Mouse (Mus musculus) embryonic stem cell, embryonic (primary cell): ENCODE data around the gene Kdm2b.

Source experiments
- CTCF ChIA-PET, 4 experiments: fragments of 300-600 bp in 2 of 4; fragments of 350-600 bp in 2 of 4; sonication (Branson Sonifier 250); formaldehyde crosslinking; loops; one replicate each; lab custom pipeline; 2022; ENCODE audit warnings: inconsistent platforms in 2 of 4; lab: Charles Lee
- POLR2A ChIA-PET, 4 experiments: fragments of 300-600 bp in 2 of 4; fragments of 350-600 bp in 2 of 4; sonication (Branson Sonifier 250); formaldehyde crosslinking; loops; one replicate each; lab custom pipeline; 2022; ENCODE audit warnings: antibody characterized with exemption in 4 of 4, inconsistent platforms in 1 of 4; lab: Charles Lee

Gene Kdm2b

DNA sequence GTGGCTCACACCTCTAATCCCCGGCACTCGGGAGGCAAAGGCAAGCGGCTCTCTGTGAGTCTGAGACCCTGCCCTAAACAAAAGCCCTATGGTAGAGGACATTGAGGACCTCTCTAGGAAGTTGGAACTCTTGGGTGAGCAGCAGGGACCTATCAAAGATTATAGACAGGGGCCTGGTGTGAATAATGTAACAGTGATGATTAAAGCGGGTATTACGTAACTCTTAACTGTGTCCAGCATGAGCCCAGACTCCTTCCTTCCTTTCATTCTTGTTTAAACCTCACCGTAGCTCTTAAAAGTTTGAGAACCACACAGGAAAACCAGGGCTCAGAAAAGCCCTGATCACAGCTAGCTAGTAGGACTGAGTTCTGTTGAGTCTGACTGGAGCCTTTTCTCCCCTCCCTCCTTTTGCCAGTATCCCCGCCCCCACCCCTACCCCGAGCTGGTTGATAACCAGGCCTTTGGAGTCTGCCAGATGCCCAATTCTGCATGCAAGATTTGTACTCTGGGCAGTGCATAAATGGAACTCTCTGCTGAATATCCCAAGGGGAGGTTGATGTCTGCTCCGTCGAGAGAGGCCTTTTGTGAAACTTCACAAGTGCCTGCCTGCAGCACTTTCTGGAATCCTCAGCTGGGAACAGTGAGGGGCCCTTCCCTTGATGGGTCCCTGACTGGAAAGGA, 29.9 kb upstream of the Kdm2b start:
- ChIA-PET CTCF (interaction anchor here in 1 of 4 experiments (0.6 kb wide), 1 partner anchor 135 kb away, joined by 3 read pairs; no protein-coding TSS in a partner anchor), POLR2A (interaction anchor here in 1 of 4 experiments (0.5 to 6.3 kb wide), 6 partner anchors 13 to 717 kb away, joined by 3 to 56 read pairs (median 3); no protein-coding TSS in a partner anchor)

DNA sequence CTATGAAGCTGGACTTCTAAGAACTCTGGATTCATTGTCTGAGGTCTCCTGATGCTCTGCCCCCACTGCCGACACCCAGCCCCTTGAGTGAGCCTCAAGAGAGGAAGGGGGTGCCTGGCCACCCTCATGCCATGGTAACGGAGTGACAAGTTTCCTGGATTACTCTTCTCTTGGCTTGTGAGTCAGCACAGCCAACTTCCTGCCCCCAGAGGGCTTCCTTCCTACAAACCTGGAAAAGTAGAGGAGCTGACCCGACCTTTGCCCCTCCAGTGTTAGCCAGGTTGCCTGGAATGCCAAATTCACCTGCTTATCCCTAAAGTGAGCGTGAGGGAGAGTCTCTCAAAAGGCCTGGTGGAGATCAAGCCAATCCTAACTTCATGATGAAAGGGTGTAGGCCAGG, 27.9 kb upstream of the Kdm2b start:
- CTCF ChIA-PET, result no interaction called here
- POLR2A ChIA-PET, result interaction anchor here in 2 of 4 experiments (0.6 to 6.3 kb wide), 7 partner anchors 12 to 122 kb away, joined by 3 to 56 read pairs (median 4); partner anchors contain the start of gene Kdm2b (in 1 of the 2)

DNA sequence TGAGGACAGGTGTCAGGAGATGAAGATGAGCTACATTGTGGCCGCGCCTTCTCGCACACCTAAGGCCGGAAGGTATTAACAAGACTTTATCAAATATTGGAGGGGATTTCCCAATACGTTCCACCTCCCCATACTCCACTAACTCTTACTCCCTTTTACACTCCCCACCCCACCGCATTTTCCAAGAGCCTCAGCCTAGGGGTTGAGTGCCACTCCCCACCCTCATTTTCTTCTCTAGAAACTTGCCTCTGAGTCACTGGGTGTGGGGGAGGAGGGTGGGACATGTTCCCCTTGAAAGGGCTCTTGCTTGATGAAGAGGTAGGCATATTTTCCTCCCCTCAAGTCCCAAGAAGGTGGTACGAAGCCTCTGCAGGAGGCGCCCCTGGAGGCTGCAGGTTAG, 26.3 kb upstream of the Kdm2b start:
- ChIA-PET CTCF (interaction anchor here in 3 of 4 experiments (0.6 to 3.4 kb wide), 22 partner anchors 8 to 156 kb away, joined by 3 to 28 read pairs (median 4); partner anchors contain the start of gene Morn3 (in 1 of the 3)), POLR2A (interaction anchor here (0.6 to 6.3 kb wide), 52 partner anchors 9 to 816 kb away, joined by 3 to 71 read pairs (median 7); partner anchors contain the start of genes Kdm2b (in 2 of the 4), Anapc5 (in 1 of the 4) and Rhof (in 1 of the 4))

- ChIA-PET POLR2A (interaction anchor here (0.5 to 6.3 kb wide), 108 partner anchors 9 to 1696 kb away, joined by 3 to 71 read pairs (median 4); partner anchors contain the start of genes Kdm2b (in 2 of the 4), Anapc5 (in 1 of the 4), Kntc1 (in 1 of the 4) and Rhof (in 1 of the 4)), CTCF (interaction anchor here (0.5 to 3.4 kb wide), 62 partner anchors 9 to 955 kb away, joined by 3 to 28 read pairs (median 4); partner anchors contain the start of genes Kdm2b (in 1 of the 4), Morn3 (in 1 of the 4) and Rhof (in 1 of the 4))
These were observed 25.4 kb upstream of the Kdm2b start, which contains the start of gene Orai1 for GRCm38 (mm10) chr5:123014753-123015701. Orai1 (plus strand) TSS chr5:123015074.

- ChIA-PET CTCF (interaction anchor here (0.6 to 3.4 kb wide), 23 partner anchors 8 to 179 kb away, joined by 3 to 13 read pairs (median 4); no protein-coding TSS in a partner anchor), POLR2A (interaction anchor here in 3 of 4 experiments (0.5 to 6.3 kb wide), 36 partner anchors 8 to 735 kb away, joined by 3 to 71 read pairs (median 6); partner anchors contain the start of genes Kdm2b (in 2 of the 3), Kntc1 (in 1 of the 3) and Rsrc2 (in 1 of the 3))
These were observed 24.1 kb upstream of the Kdm2b start for GRCm38 (mm10) chr5:123013599-123014315.

DNA sequence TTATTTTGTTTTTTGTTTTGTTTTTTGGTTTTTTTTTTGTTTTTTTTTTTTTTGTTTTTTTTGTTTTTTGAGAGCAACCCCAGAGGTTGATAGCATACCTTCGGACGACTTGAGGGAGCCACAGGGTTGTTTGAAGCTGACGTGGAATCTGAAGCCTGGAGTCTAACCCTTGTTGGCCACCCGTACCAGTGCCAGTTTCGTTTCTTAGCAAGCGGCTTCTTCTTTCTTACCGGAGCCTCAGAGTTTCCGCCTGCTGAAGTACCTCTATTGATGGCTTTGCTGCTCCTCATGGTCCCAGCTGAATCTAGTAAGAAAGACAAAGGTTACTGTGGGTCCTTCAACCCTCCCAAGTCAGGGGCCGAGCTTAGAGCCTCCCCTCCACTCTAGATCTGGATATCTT, 22.1 kb upstream of the Kdm2b start:
- POLR2A ChIA-PET, result interaction anchor here in 1 of 4 experiments (0.6 to 0.7 kb wide), 2 partner anchors 13 to 25 kb away, joined by 3 read pairs; no protein-coding TSS in a partner anchor
- CTCF ChIA-PET, result interaction anchor here in 2 of 4 experiments (0.5 to 0.9 kb wide), 3 partner anchors 38 to 94 kb away, joined by 4 to 14 read pairs (median 6); no protein-coding TSS in a partner anchor

GRCm38 (mm10) chr5:123010806-123011205, 21.2 kb upstream of the Kdm2b start:
- CTCF ChIA-PET, result interaction anchor here (0.6 to 1.3 kb wide), 12 partner anchors 12 to 343 kb away, joined by 3 to 9 read pairs (median 3); partner anchors contain the start of gene Rhof (in 1 of the 4)
- POLR2A ChIA-PET, result interaction anchor here in 2 of 4 experiments (0.7 to 1.0 kb wide), 2 partner anchors 28 to 209 kb away, joined by 3 read pairs; no protein-coding TSS in a partner anchor

GRCm38 (mm10) chr5:123009873-123010272, 20.2 kb upstream of the Kdm2b start:
- POLR2A ChIA-PET, result interaction anchor here in 2 of 4 experiments (0.7 to 1.0 kb wide), 2 partner anchors 9 to 29 kb away, joined by 3 read pairs; no protein-coding TSS in a partner anchor
- CTCF ChIA-PET, result interaction anchor here (0.6 to 1.3 kb wide), 10 partner anchors 11 to 231 kb away, joined by 3 to 5 read pairs (median 3); partner anchors contain the start of gene Rhof (in 1 of the 4)

DNA sequence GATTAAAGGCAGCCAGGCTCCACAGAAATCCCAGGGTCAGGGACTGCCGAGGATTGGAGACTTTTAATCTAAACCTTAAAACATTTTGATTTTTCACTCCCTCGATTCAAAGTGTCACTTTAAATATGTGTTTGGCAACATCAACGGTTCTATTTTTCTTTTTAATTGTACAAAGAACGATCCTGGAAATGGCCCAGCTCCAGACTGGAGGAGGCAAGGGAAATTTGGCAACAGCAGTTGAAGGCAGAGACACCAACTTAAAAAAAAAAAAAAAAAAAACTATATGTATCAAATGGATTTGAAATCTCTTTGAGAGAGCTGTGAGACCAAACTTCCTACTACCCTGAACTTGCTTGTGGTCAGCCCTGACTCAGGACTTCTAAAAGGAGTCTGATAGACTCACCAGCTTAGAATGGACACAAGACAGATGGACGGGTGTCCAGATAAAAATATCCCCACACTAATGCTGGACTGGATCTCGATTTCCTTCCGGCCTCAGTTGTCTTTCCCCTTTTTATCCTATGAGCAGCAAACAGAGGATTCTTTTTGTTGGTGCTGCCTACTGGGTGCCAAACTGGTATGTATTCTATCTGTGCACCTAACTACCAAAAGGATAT, 19.4 kb upstream of the Kdm2b start:
- ChIA-PET CTCF (no interaction called here), POLR2A (interaction anchor here in 1 of 4 experiments (0.6 kb wide), 1 partner anchor 22 kb away, joined by 3 read pairs; no protein-coding TSS in a partner anchor)

- ChIA-PET CTCF (interaction anchor here (0.5 to 2.1 kb wide), 8 partner anchors 9 to 69 kb away, joined by 3 to 10 read pairs (median 4); partner anchors contain the start of gene Orai1 (in 2 of the 4)), POLR2A (interaction anchor here in 3 of 4 experiments (0.5 to 3.3 kb wide), 16 partner anchors 9 to 864 kb away, joined by 3 to 18 read pairs (median 4); partner anchors contain the start of genes Orai1 (in 3 of the 3), Kdm2b (in 1 of the 3) and Rhof (in 1 of the 3))
These were observed 16.3 kb upstream of the Kdm2b start for GRCm38 (mm10) chr5:123005716-123006592.

GRCm38 (mm10) chr5:123000901-123001300, 11.3 kb upstream of the Kdm2b start:
- ChIA-PET POLR2A (interaction anchor here in 3 of 4 experiments (0.6 to 3.9 kb wide), 13 partner anchors 9 to 172 kb away, joined by 3 to 20 read pairs (median 3); partner anchors contain the start of gene Orai1 (in 1 of the 3)), CTCF (interaction anchor here in 1 of 4 experiments (0.6 to 2.6 kb wide), 3 partner anchors 14 to 220 kb away, joined by 3 to 6 read pairs (median 5); partner anchors contain the start of gene Orai1)

- ChIA-PET POLR2A (interaction anchor here in 2 of 4 experiments (0.6 to 6.6 kb wide), 10 partner anchors 8 to 20 kb away, joined by 3 to 50 read pairs (median 5); partner anchors contain the start of gene Orai1 (in 2 of the 2)), CTCF (interaction anchor here in 2 of 4 experiments (0.6 to 1.8 kb wide), 2 partner anchors 17 to 233 kb away, joined by 3 to 5 read pairs; partner anchors contain the start of gene Orai1 (in 1 of the 2))
These were observed 7.9 kb upstream of the Kdm2b start for GRCm38 (mm10) chr5:122997205-122998204.

- CTCF ChIA-PET, result interaction anchor here in 3 of 4 experiments (0.6 to 1.7 kb wide), 9 partner anchors 10 to 885 kb away, joined by 3 to 5 read pairs (median 4); partner anchors contain the start of gene Orai1 (in 2 of the 3)
These were observed 5.3 kb upstream of the Kdm2b start for GRCm38 (mm10) chr5:122994910-122995309.

More at GRCm38 (mm10) chr5:122994910-122995309, 5.3 kb upstream of the Kdm2b start:
- POLR2A ChIA-PET, result interaction anchor here (0.6 to 6.6 kb wide), 20 partner anchors 9 to 1075 kb away, joined by 3 to 50 read pairs (median 3); partner anchors contain the start of gene Orai1 (in 3 of the 4)
